Mouse (Mus musculus) neural tube, embryonic 12.5 days (tissue): ENCODE data around the gene Nckap5. TPM values are rescaled to one million over a fixed set of nuclear protein-coding genes. Genes with fewer than 3 reads are reported as not detected.

Source experiments
- ATAC-seq: fragments of 200-750 bp; cut with Nextera tagmentation; 2 replicates; pipeline ENCODE4 v1.8.0; 2017; ENCODE audit warnings: low read depth, mild to moderate bottlenecking, moderate TSS enrichment, moderate library complexity; ENCODE audit not compliant: low FRiP score
- H3K27ac ChIP-seq: fragments of 300-500 bp; sonication (generic); 2 replicates; pipeline ENCODE4 v1.5.1; 2016
- H3K27me3 ChIP-seq: fragments of 300-500 bp; sonication (generic); replicated peaks from 2 replicates; pipeline ENCODE4 v1.6.1; 2016; ENCODE audit warnings: mild to moderate bottlenecking
- H3K36me3 ChIP-seq: fragments of 300-500 bp; sonication (generic); 2 replicates; pipeline ENCODE4 v1.6.1; 2016; ENCODE audit warnings: mild to moderate bottlenecking
- H3K4me1 ChIP-seq: fragments of 300-500 bp; sonication (generic); 2 replicates; pipeline ENCODE4 v1.6.1; 2016
- H3K4me2 ChIP-seq: fragments of 300-500 bp; sonication (generic); replicated peaks from 2 replicates; pipeline ENCODE4 v1.6.1; 2016; ENCODE audit warnings: mild to moderate bottlenecking
- H3K4me3 ChIP-seq: fragments of 300-500 bp; sonication (generic); 2 replicates; pipeline ENCODE4 v1.5.1; 2016
- H3K9ac ChIP-seq: fragments of 300-500 bp; sonication (generic); 2 replicates; pipeline ENCODE4 v1.6.1; 2016; ENCODE audit warnings: mild to moderate bottlenecking
- H3K9me3 ChIP-seq: fragments of 300-500 bp; sonication (generic); 2 replicates; pipeline ENCODE4 v1.6.1; 2016; ENCODE audit warnings: mild to moderate bottlenecking
- WGBS: fragments of 180-500 bp; shearing (Covaris S2); methylation state at CpG from one replicate; pipeline ENCODE4 v1.1.7; 2016; 5-methylcytosine and 5-hydroxymethylcytosine counted together
- polyA plus RNA-seq: library from polyadenylated mRNA; unstranded; fragments of >200 nt; fragmentation: Nextera tagmentation; extraction: Ambion mirVana; gene quantifications from 2 replicates; pipeline ENCODE4 v1.2.1, GENCODE M21; 2016

Gene Nckap5
- polyA plus RNA-seq, 1 experiment from 2014 or later = 25.4 TPM

DNA sequence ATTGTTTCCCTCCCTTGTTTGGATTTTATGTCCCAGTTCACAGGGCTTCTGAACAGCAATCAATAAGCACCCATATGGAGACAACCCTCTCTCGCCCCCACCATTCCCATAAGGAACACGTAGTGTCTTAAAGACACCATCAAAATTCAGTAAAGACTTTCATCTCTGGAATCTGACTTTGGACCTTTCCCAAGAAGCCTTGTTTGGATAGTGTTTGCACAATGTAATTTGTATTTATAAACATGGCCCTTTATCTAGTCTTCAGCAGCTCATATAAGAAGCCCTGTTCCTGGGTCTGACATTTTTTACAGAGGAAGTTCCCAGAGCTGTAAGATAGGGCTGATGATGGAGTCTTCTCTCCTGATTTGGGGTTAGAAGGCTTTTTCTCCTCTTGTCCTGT, 359.7 kb downstream of the Nckap5 start:
- Histone ChIP-seq H3K4me3 (no peak overlapping the region), H3K9ac (no peak overlapping the region), H3K4me1 (no peaks in the 10 kb centered on the region), H3K27me3 (no peaks in the 10 kb centered on the region), H3K9me3 (no peaks in the 10 kb centered on the region), H3K4me2 (no peak overlapping the region), H3K36me3 (no peaks in the 10 kb centered on the region), H3K27ac (no peak overlapping the region)
- no peak for ATAC-seq
- WGBS = 76% methylated on average over 2 of the region's 2 CpGs

DNA sequence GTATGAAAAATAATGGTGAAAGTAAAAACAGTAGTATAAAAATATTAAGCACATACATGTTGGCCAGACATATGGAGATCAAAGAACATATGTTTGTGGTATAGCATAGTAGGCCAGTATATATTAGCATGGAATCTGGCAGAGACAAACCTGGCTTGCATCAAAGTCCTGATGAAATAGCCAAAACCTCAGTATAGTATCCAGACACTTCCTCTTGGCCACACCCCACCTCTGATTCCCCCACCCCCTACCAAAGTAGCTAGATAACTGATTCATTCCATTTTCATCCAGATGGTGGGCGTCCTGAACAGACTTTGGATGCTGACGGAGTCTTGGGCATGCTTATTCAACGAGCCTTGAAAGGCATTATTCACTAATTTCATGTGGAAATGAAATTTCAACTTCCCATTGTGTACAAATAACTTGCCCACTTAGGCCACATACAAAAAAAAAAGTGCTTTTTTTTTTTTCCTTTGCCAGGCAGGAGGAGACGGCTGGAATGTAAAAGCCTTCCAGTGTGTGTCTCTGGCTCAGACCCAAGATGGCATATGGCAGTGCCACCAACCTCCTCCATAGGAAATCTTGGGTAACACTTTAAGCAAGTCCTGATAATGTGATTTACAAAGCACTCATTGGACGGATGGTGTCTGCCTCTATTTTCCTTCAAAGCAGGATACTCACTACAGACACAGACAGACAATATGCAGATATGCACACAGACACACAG, 360.6 kb downstream of the Nckap5 start:
- Histone ChIP-seq H3K27ac (no peak overlapping the region), H3K4me2 (no peak overlapping the region), H3K4me3 (no peak overlapping the region), H3K4me1 (no peaks in the 10 kb centered on the region), H3K9me3 (no peaks in the 10 kb centered on the region), H3K9ac (no peak overlapping the region), H3K27me3 (no peaks in the 10 kb centered on the region), H3K36me3 (no peaks in the 10 kb centered on the region)
- WGBS = 63% methylated on average over 5 of the region's 5 CpGs
- ATAC-seq = no peak

DNA sequence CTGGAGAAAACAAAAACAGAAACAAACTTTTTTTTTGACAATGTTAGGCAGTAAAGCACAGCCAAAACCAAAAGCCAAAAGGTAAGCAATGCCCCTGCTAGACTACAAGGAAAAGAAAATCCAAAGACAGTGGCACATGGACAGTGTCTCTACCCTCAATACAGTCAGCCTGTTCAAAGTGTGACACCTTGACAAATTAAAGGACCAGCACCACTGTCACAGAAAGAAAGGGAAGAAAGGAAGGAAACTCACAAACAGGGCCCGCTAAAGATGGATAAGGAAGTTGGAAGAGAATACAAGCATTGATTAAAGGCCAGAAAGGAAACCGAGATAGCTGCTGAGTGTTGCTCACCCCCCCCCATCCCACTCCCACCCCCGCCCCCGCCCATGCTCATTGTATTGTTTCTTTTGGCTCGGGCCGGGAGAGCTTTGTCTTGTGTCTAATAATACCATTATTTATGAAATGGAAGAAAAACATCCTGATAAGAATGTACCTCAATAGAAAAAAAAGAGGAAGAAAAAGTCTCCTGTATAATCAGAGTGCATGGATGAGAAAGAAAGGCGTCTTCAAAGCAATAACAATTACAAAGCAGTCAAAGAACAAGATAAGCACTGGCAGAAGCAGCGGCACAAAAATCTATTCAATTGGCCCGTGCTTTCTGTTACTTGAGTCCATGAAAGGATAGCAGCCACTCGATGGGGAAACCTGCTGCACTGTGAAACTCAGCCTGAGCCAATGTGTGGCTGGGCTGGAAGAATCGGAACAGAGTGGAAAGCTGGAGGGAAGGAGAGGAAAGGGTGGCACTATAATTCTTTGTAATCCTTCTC, 368.9 kb downstream of the Nckap5 start:
- no peak overlapping the region for H3K4me3 ChIP-seq
- no peaks in the 10 kb centered on the region for H3K9me3 ChIP-seq
- WGBS = 38% methylated on average over 11 of the region's 11 CpGs
- no peak overlapping the region for H3K9ac ChIP-seq
- peaks cover 3% of the 10 kb centered on the region; the same call in 1 of the 2 replicates for H3K4me1 ChIP-seq
- no peaks in the 10 kb centered on the region for H3K27me3 ChIP-seq
- no peak overlapping the region for H3K4me2 ChIP-seq
- no peaks in the 10 kb centered on the region for H3K36me3 ChIP-seq
- no peak for ATAC-seq
- H3K27ac ChIP-seq = no peak overlapping the region

DNA sequence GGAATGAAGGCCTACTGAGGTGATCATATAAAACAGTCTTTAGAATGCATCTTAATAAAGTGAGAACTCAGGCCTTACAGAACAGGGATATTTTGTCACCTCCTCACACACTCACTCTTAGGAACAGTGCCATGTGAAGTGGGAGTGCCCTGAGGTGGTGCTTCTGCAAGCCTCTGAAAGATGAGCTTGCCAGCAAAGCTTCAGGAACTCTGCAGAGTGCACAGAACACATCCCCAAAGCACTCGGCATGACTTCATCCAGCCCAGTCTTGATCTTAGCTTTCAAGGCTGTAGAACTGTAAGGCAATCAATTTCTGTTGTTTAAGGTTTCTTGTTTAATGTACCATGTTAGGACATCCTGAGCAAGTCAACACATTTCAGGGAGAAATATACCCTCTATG, 372.9 kb downstream of the Nckap5 start:
- Histone ChIP-seq H3K27me3 (no peaks in the 10 kb centered on the region), H3K4me3 (no peak overlapping the region), H3K27ac (no peak overlapping the region), H3K9me3 (no peaks in the 10 kb centered on the region), H3K4me1 (peaks cover 3% of the 10 kb centered on the region; the same call in 1 of the 2 replicates), H3K4me2 (no peak overlapping the region), H3K36me3 (no peaks in the 10 kb centered on the region), H3K9ac (no peak overlapping the region)
- ATAC-seq = no peak
- WGBS = 77% methylated on average over 1 of the region's 1 CpGs

DNA sequence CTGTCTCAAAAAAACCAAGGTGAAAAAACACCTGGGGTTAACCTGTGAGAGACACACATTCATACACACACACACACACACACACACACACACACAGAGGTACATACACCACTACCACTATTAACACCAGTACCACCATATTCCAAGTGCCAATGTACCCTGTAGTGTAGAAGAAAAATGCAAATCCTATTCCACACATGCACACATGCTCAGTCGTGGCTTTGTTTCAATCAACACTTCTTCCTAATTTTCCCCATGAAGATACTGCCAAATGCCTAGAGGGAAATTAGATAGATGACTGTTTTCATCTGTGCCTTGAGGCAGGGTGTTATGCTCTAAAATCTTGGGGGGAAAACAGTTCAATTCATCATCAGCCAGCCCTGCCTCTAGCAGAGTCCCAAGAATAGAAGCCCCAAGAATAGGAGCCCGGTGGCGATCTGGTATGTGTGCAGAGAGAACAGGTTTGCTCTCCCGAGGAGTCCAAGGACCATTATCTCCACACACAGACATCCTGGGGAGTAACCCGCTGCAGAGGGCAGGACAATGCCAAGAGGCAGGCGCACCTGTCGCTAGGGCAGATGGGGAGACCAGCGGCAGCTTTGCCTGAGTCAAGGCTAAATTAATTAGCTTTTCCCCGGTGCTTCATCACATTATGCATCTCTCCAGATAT, 376.0 kb downstream of the Nckap5 start:
- 52% methylated on average over 9 of the region's 9 CpGs for WGBS
- H3K36me3 ChIP-seq = no peaks in the 10 kb centered on the region
- H3K27me3 ChIP-seq = no peaks in the 10 kb centered on the region
- no peak overlapping the region for H3K27ac ChIP-seq
- H3K9me3 ChIP-seq = no peaks in the 10 kb centered on the region
- H3K4me3 ChIP-seq = no peak overlapping the region
- H3K4me2 ChIP-seq = no peak overlapping the region
- no peak overlapping the region for H3K9ac ChIP-seq
- 0 out of 2 replicates have a peak, but pooled peaks have one; percentile 50 for ATAC-seq
- no peaks in the 10 kb centered on the region for H3K4me1 ChIP-seq

DNA sequence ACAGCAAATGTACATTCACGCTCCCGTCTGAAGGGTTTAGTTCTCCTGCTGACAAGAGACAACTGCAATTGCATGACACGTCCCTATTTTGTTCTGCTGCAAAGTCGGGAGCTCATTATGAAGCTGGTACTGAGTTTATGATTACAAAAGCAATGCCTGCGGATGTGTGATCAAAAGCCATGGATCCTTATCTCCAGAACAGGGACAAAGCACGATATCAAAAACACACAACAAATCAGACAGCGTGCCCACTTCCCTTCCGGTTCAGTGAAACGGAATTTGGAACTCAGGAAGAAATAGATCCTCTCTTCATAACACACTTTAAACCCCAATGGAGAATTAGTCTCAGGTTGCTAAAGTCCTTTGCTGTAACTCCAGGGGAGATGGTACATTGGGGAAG, 379.1 kb downstream of the Nckap5 start:
- 85% methylated on average over 9 of the region's 9 CpGs for WGBS
- no peak for ATAC-seq
- Histone ChIP-seq H3K9me3 (no peaks in the 10 kb centered on the region), H3K27me3 (no peaks in the 10 kb centered on the region), H3K4me2 (no peak overlapping the region), H3K4me1 (no peaks in the 10 kb centered on the region), H3K36me3 (no peaks in the 10 kb centered on the region), H3K9ac (no peak overlapping the region), H3K4me3 (no peak overlapping the region), H3K27ac (no peak overlapping the region)

DNA sequence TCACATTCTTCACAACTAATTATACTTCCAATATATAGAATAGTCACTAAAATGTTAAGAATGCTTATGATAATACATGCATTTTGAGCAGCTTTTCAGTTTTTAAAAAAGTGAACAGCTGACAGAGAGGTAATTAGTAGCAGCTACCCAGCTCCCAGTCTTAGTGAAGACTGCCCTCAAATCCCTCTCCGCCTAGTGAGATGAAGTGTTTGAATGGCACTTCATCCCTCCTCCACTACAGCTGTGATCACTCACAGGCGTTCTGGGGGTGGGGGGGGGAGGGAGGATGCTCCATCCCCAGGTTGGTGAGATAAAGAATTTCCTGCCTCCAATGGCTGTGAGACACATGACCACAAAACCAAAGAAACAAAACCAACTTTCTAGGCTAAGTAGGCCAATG, 381.2 kb downstream of the Nckap5 start:
- no peak overlapping the region for H3K27ac ChIP-seq
- H3K4me3 ChIP-seq = no peak overlapping the region
- no peaks in the 10 kb centered on the region for H3K4me1 ChIP-seq
- H3K9me3 ChIP-seq = no peaks in the 10 kb centered on the region
- no peak for ATAC-seq
- H3K9ac ChIP-seq = no peak overlapping the region
- H3K36me3 ChIP-seq = no peaks in the 10 kb centered on the region
- no peaks in the 10 kb centered on the region for H3K27me3 ChIP-seq
- WGBS = 60% methylated on average over 2 of the region's 2 CpGs
- H3K4me2 ChIP-seq = no peak overlapping the region

DNA sequence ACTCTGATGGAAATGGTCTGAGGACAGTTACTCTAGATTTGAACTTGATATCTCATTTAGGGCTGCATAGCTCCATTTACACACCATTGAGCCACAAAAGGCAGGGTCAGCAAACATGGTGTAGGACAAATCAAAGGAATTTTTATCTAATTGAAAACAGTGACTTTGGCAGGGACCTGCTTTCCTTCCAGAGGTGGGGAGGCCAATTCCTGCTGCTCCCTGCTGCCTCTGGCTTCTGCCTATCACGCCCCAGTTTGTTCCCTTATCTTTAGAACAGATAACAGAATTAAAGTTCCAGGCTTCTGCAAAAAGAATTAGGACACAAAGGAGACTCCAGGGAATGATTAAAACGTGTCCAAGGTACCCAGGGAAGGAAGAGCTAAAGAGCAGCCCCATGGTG, 386.7 kb downstream of the Nckap5 start:
- 69% methylated on average over 2 of the region's 2 CpGs for WGBS
- H3K9me3 ChIP-seq = no peaks in the 10 kb centered on the region

DNA sequence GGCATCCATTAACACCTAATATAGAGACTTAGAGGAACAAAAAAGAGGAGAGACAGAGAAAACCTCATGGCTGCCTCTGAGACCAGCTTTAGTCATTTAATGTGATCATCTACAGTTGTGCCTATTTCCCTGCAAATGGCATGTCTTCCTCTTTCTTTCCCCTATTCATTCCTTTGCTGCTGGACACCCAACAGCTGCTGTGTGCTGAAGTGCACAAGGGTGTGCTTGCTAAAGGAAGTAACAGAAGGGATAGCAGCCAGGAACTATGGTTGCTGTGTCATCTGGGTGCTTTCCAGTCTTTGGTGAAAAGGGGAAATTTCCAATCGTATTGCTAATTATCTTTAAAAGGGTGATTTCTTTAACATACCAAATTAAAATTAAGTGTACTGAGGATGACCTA, 387.9 kb downstream of the Nckap5 start:
- H3K36me3 ChIP-seq = no peaks in the 10 kb centered on the region
- no peak overlapping the region for H3K4me3 ChIP-seq
- H3K9me3 ChIP-seq = no peaks in the 10 kb centered on the region
- no peak overlapping the region for H3K9ac ChIP-seq
- no peak for ATAC-seq
- H3K27me3 ChIP-seq = no peaks in the 10 kb centered on the region
- no peak overlapping the region for H3K4me2 ChIP-seq
- H3K4me1 ChIP-seq = 0 out of 2 replicates have a peak, but pooled peaks cover 5% of the 10 kb centered on the region
- H3K27ac ChIP-seq = no peak overlapping the region
- 86% methylated on average over 1 of the region's 1 CpGs for WGBS

More for the DNA sequence above, 386.7 kb downstream of the Nckap5 start:
- H3K4me1 ChIP-seq = no peaks in the 10 kb centered on the region
- H3K4me3 ChIP-seq = no peak overlapping the region
- H3K36me3 ChIP-seq = no peaks in the 10 kb centered on the region
- no peak for ATAC-seq
- no peak overlapping the region for H3K27ac ChIP-seq
- no peak overlapping the region for H3K4me2 ChIP-seq
- no peaks in the 10 kb centered on the region for H3K27me3 ChIP-seq
- H3K9ac ChIP-seq = no peak overlapping the region

DNA sequence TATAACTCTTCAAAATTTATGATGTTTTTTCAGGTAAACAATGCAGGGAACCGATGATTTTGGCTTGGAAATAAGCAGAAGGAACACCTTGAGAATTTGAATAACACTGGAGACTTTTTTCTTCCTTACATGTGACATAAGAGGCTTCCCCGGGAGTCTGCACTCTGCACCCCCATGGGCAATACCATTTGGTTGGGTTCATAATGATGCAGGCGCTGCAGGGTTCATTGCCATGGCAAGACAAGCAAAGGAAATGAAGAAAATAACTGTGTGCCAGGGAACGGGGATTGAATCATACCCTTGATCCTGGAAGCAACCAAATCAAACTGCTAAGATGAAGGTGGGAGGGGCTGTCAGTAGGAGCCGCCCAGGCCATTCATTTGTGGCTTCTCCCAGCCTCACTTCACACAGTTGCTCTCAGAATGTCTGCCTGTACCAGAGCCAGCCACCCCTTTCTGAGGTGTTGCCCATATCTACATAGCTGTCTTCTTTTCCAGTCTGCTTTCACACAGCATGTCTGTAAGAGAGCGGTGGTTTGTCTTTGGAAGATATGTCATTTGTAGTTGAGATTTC, 392.5 kb downstream of the Nckap5 start:
- Histone ChIP-seq H3K4me2 (no peak overlapping the region), H3K9ac (no peak overlapping the region), H3K27me3 (no peaks in the 10 kb centered on the region), H3K27ac (no peak overlapping the region), H3K4me1 (peaks cover 11% of the 10 kb centered on the region; the same call in 1 of the 2 replicates), H3K9me3 (no peaks in the 10 kb centered on the region), H3K36me3 (no peaks in the 10 kb centered on the region), H3K4me3 (no peak overlapping the region)
- 65% methylated on average over 6 of the region's 6 CpGs for WGBS
- no peak; the same call in 1 of the 2 replicates for ATAC-seq

DNA sequence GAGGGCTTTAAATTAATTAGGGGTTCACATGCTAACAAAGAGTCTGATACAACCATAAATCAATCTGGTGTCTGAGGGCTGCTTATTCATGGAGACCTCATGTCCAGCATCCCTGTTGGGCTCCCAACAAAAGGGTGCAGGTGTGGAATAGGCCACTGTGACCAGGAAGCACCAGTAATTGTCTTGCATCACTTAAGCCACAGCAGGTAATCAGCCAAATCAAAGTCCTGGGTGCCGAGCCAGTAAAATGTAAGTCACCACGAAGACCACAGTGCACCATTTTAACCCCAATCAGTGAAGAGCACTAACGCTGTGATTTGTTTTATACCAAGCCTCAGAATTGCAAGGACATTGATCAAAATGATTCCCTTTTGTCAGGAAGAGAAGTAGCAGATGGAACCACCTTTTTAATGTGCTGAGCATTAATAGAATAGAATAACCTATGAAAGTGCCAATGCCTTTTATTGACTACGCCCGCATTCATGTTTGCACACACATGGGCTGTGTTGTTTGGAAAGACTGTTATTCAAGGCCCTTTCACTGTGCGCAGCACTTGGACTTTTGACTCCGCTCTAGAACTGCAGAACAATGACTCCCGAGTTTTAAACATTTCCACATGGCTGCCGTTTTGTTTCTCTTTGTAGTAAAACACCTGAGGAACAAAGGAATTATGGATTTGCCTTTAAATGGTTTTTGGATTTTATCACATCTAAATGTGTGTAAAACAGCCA, 393.5 kb downstream of the Nckap5 start:
- H3K9me3 ChIP-seq = no peaks in the 10 kb centered on the region
- no peaks in the 10 kb centered on the region for H3K36me3 ChIP-seq
- H3K27me3 ChIP-seq = no peaks in the 10 kb centered on the region
- no peak overlapping the region for H3K27ac ChIP-seq
- H3K4me3 ChIP-seq = no peak overlapping the region
- H3K9ac ChIP-seq = no peak overlapping the region
- 24% methylated on average over 9 of the region's 9 CpGs for WGBS
- no peak overlapping the region for H3K4me2 ChIP-seq
- peak; percentile 73 for ATAC-seq
- peaks cover 11% of the 10 kb centered on the region; the same call in 1 of the 2 replicates for H3K4me1 ChIP-seq
